In genomic region chr4:22498102-22498957, GRCm38 (mm10) we compare ENCODE assay signal across 7 mouse cellular contexts. TPM values are rescaled to one million over a fixed set of nuclear protein-coding genes. Genes with fewer than 3 reads are reported as not detected.
DNase-seq lines count a peak whose midpoint lies in the region; ATAC-seq lines count a peak whose summit lies in the region.

No protein-coding gene starts in this region.

- H3K9me3 ChIP-seq in embryonic facial prominence, embryonic 11.5 days (replicated peaks; ENCODE audit: control insufficient read depth, low read length): no peaks in the 10 kb centered on the region
- H3K9me3 ChIP-seq in hindbrain, embryonic 13.5 days: no peaks in the 10 kb centered on the region
- no peaks in the 10 kb centered on the region for H3K9me3 ChIP-seq in midbrain, embryonic 12.5 days

- H3K4me3 ChIP-seq in embryonic facial prominence, embryonic 11.5 days (ENCODE audit: low read depth, low read length): peak overlapping the region; percentile 28
- peak overlapping the region; percentile 51 for H3K4me3 ChIP-seq in hindbrain, embryonic 13.5 days
- H3K4me3 ChIP-seq in midbrain, embryonic 12.5 days: peak overlapping the region; percentile 53

- peak; percentile 53 for ATAC-seq in embryonic facial prominence, embryonic 11.5 days (replicated peaks; ENCODE audit: insufficient number of reproducible peaks, low FRiP score, low TSS enrichment, low read depth)
- peak; percentile 52 for ATAC-seq in hindbrain, embryonic 13.5 days (ENCODE audit: low FRiP score)
- ATAC-seq in midbrain, embryonic 12.5 days (ENCODE audit: low FRiP score, low read depth): peak; percentile 29

- peak overlapping the region; percentile 10; the same call in 1 of the 2 replicates for H3K9ac ChIP-seq in embryonic facial prominence, embryonic 11.5 days (replicated peaks; ENCODE audit: low read length)
- peak overlapping the region; percentile 73 for H3K9ac ChIP-seq in hindbrain, embryonic 13.5 days
- H3K9ac ChIP-seq in midbrain, embryonic 12.5 days (replicated peaks): peak overlapping the region; percentile 79

- H3K27ac ChIP-seq in embryonic facial prominence, embryonic 11.5 days (replicated peaks; ENCODE audit: low read depth, low read length): no peak overlapping the region
- peak overlapping the region; percentile 84 for H3K27ac ChIP-seq in hindbrain, embryonic 13.5 days
- H3K27ac ChIP-seq in midbrain, embryonic 12.5 days (replicated peaks): peak overlapping the region; percentile 97

- no peaks in the 10 kb centered on the region for H3K36me3 ChIP-seq in embryonic facial prominence, embryonic 11.5 days (replicated peaks; ENCODE audit: control insufficient read depth, insufficient read depth, low read depth, low read length)
- no peaks in the 10 kb centered on the region for H3K36me3 ChIP-seq in hindbrain, embryonic 13.5 days
- no peaks in the 10 kb centered on the region for H3K36me3 ChIP-seq in midbrain, embryonic 12.5 days

- H3K4me1 ChIP-seq in embryonic facial prominence, embryonic 11.5 days (ENCODE audit: control insufficient read depth, insufficient read depth, low read length): peaks cover 2% of the 10 kb centered on the region; the same call in 1 of the 2 replicates
- H3K4me1 ChIP-seq in hindbrain, embryonic 13.5 days (replicated peaks): peaks cover 45% of the 10 kb centered on the region
- peaks cover 47% of the 10 kb centered on the region for H3K4me1 ChIP-seq in midbrain, embryonic 12.5 days

- peaks cover 48% of the 10 kb centered on the region for H3K27me3 ChIP-seq in embryonic facial prominence, embryonic 11.5 days (ENCODE audit: control insufficient read depth, insufficient read depth, low read length)
- H3K27me3 ChIP-seq in hindbrain, embryonic 13.5 days: peaks cover 8% of the 10 kb centered on the region
- no peaks in the 10 kb centered on the region for H3K27me3 ChIP-seq in midbrain, embryonic 12.5 days

- peak; percentile 20 to 28 for DNase-seq in layer of hippocampus, postnatal 25 days (ENCODE audit: extremely low spot score in 1 of 2, low spot score in 1 of 2)
- no peak for DNase-seq in layer of hippocampus, adult 18-20 months (ENCODE audit: low spot score in 2 of 2)
- peak; percentile 44 for DNase-seq in embryonic facial prominence, embryonic 11.5 days (ENCODE audit: low spot score)
- DNase-seq in spleen, adult 18-20 months: no peak
- DNase-seq in urinary bladder, postnatal 4 days (ENCODE audit: low spot score in 2 of 2): no peak

- peak overlapping the region; percentile 42 for H3K4me2 ChIP-seq in embryonic facial prominence, embryonic 11.5 days (ENCODE audit: low read depth, low read length)
- H3K4me2 ChIP-seq in hindbrain, embryonic 13.5 days: peak overlapping the region; percentile 86
- H3K4me2 ChIP-seq in midbrain, embryonic 12.5 days (replicated peaks): peak overlapping the region; percentile 82

- under 1% methylated on average over 45 of the region's 45 CpGs for WGBS in embryonic facial prominence, embryonic 11.5 days
- WGBS in hindbrain, embryonic 13.5 days: under 1% methylated on average over 45 of the region's 45 CpGs
- under 1% methylated on average over 45 of the region's 45 CpGs for WGBS in midbrain, embryonic 12.5 days

RNA-seq across cellular contexts. Expression of gene Pou3f2, which starts 10.2 kb away (rescaled TPM):
- total RNA-seq in layer of hippocampus, postnatal 25 days (2021): 10 to 100 TPM in 1 of 2 experiments, 1 to 10 TPM in 1; 9.6 to 10.2 TPM
- 10 to 100 TPM in 1 of 2 experiments, 1 to 10 TPM in 1; 9.7 to 10.6 TPM for total RNA-seq in layer of hippocampus, adult 18-20 months (2021)
- polyA plus RNA-seq in embryonic facial prominence, embryonic 11.5 days (2014; fragmentation: Nextera tagmentation; extraction: Ambion mirVana): 3.0 and 3.6 TPM in 2 replicates
- polyA plus RNA-seq in hindbrain, embryonic 13.5 days (2015; fragmentation: Nextera tagmentation; extraction: Ambion mirVana): 34.5 and 42.6 TPM in 2 replicates
- polyA plus RNA-seq in midbrain, embryonic 12.5 days (2016; fragmentation: Nextera tagmentation; extraction: Ambion mirVana): 79.8 and 91.9 TPM in 2 replicates

Comparison
In these comparisons a context has a peak if more than half of its experiments do, and no peak if none do; other contexts are left out.
1. DNase-seq: peak in layer of hippocampus, postnatal 25 days (2 of 2) and embryonic facial prominence, embryonic 11.5 days (single experiment); none in layer of hippocampus, adult 18-20 months (0 of 2), spleen, adult 18-20 months (0 of 2) and urinary bladder, postnatal 4 days (0 of 2).
2. H3K9ac ChIP-seq: peak in every context shown above with its lines; median percentile 79 in midbrain, embryonic 12.5 days; 73 in hindbrain, embryonic 13.5 days; 10 in embryonic facial prominence, embryonic 11.5 days.
3. Peak in every context shown above with its lines, with median percentiles within 50 percentile points of each other: ATAC-seq, H3K4me2 ChIP-seq and H3K4me3 ChIP-seq.